Mouse (Mus musculus): ENCODE results near the gene Flt4. TPM values are rescaled to one million over a fixed set of nuclear protein-coding genes. Genes with fewer than 3 reads are reported as not detected.

Flt4 gene
- polyA plus RNA-seq, 1 experiment from 2014 or later: 10.6 TPM

GRCm38 (mm10) chr11:49645677-49646076 lies 36.6 kb downstream of the Flt4 start:
- ATAC-seq (no peak), DNase-seq (ENCODE audit: low read depth, low spot score) (no peak)
- H3K27me3 ChIP-seq: no peaks in the 10 kb centered on the region
- in situ Hi-C loops (cut with MboI; ENCODE audit: low pct_unique_long_range_greater_than_20kb): no loop called here
- no peak for TF ChIP-seq CTCF (IDR thresholded peaks at IDR 0.05)
- CTCF ChIA-PET: no interaction called here
- POLR2A ChIA-PET: no interaction called here

- in situ Hi-C loops (cut with MboI; ENCODE audit: low pct_unique_long_range_greater_than_20kb): no loop called here
- DNase-seq (ENCODE audit: low read depth, low spot score): no peak
- ChIA-PET CTCF (interaction anchor here (4.3 kb wide), 1 partner anchor 16 kb away, joined by 41 read pairs; the partner anchor contains the start of gene Scgb3a1), POLR2A (no interaction called here)
- no peaks in the 10 kb centered on the region for H3K27me3 ChIP-seq
- peak; percentile 37 for ATAC-seq
- TF ChIP-seq CTCF (IDR thresholded peaks at IDR 0.05): peak; percentile 65
These were observed 41.3 kb downstream of the Flt4 start for GRCm38 (mm10) chr11:49650113-49650993.

DNA sequence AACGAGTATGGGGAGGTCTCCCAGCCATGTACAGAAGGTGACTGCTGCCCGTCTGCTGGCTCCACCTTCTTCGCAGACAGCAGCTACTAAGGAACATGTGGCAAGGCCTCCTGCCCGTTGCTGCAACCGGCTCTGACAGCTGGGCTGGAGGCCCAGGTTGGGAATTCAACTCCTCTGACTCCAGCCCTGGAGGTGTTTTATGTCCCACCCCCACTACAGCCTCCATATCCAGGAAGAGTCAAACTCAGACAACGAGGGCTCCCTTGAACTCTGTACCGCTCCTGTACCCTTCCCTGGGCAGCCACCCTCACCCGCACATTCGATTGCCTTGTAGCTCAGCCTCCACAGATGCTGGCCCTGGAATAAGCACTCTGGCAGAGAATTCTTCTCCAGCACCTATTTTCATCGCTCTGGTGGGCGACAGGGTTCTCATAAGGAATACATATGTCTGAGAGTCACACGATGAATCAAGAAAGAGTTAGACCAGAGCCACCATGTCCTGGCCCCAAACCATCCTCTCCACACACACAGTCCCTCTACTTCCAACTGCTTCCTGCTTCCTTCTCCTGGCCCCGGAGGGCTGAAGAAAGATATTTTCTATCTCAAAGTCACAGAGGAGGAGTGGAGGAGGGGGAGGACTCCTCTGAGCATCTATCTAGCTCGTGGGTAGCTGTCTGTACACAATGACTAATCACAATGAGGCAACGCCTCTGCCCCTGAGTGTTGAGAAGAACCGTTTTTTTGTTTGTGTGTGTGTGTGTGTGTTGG lies 42.1 kb downstream of the Flt4 start:
- no peak for TF ChIP-seq CTCF (IDR thresholded peaks at IDR 0.05)
- in situ Hi-C loops (cut with MboI; ENCODE audit: low pct_unique_long_range_greater_than_20kb): no loop called here
- no peaks in the 10 kb centered on the region for H3K27me3 ChIP-seq
- POLR2A ChIA-PET: interaction anchor here (0.9 kb wide), 1 partner anchor 15 kb away, joined by 3 read pairs; no protein-coding TSS in a partner anchor
- DNase-seq (ENCODE audit: low read depth, low spot score) (no peak), ATAC-seq (no peak)
- CTCF ChIA-PET: interaction anchor here (1.1 to 4.3 kb wide), 5 partner anchors 10 to 30 kb away, joined by 5 to 41 read pairs (median 8); partner anchors contain the start of gene Scgb3a1

DNA sequence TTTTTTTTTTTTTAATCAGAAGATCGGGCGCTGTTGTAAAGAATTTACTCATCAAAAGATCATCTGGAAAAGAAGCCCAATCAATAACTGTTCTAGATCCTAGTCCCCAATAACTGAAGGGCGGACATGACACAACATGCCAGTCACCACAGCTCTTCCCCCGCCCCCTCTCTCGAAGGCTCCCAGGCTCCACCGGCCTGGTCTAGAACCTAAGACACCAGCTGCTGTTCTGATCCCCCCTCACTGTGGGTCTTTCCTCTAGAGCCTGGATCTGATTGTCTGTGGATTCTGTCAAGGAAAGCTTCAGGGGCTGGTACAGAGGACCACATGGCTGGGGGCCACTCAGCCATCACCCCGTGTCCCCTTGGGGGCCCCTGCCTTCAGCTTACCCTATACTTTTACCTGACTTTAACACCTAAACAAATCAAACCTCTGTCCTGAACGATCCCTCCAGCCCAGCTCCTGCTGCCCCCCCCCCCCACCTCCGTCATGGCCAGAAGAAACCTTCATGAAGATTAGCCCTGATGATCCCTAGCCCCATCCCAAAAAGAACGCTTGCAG lies 42.8 kb downstream of the Flt4 start:
- no peak for ATAC-seq
- no peaks in the 10 kb centered on the region for H3K27me3 ChIP-seq
- POLR2A ChIA-PET: interaction anchor here (0.6 to 0.9 kb wide), 2 partner anchors 15 to 125 kb away, joined by 3 read pairs; no protein-coding TSS in a partner anchor
- CTCF ChIA-PET: interaction anchor here (0.5 to 4.3 kb wide), 9 partner anchors 9 to 305 kb away, joined by 3 to 41 read pairs (median 7); partner anchors contain the start of gene Scgb3a1
- no peak for DNase-seq (ENCODE audit: low read depth, low spot score)
- in situ Hi-C loops (cut with MboI; ENCODE audit: low pct_unique_long_range_greater_than_20kb): no loop called here
- no peak for TF ChIP-seq CTCF (IDR thresholded peaks at IDR 0.05)

DNA sequence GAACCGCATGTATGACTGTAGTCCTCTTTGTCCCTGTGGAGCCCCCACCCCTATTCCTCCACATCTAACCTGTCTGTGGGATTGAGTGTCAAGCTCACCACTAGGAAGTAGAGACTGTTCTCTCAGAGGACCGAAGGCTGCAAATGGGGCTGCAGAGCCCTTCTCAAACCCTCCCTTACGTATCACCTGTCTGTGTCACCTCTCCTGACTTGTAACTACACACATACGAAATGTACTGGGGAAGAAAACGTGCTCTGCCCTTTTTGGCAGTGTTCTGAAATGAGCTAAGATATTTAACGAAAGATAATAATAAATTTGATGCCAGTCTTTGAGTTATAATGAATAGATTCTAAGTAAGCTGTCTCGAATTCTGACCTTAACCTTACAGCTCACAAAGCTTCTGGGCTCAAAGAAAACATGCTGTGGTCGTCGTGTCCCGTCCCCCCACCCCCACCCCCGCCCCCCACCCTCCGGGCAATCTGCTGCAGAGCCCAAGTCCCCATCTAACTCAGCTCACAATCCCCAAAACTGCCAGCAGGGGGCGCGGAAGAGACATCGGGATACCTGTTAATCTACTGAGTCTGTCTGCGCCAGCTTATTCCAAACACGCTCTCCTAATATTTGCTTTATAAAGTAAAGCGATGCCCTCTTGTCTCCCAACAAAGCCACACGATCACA lies 43.5 kb downstream of the Flt4 start:
- H3K27me3 ChIP-seq: no peaks in the 10 kb centered on the region
- ChIA-PET POLR2A (interaction anchor here (0.6 to 0.9 kb wide), 2 partner anchors 12 to 125 kb away, joined by 3 read pairs; no protein-coding TSS in a partner anchor), CTCF (interaction anchor here (0.5 to 4.3 kb wide), 14 partner anchors 8 to 304 kb away, joined by 3 to 41 read pairs (median 4); partner anchors contain the start of gene Scgb3a1)
- DNase-seq (ENCODE audit: low read depth, low spot score): no peak
- in situ Hi-C loops (cut with MboI; ENCODE audit: low pct_unique_long_range_greater_than_20kb): no loop called here
- no peak for ATAC-seq
- TF ChIP-seq CTCF (IDR thresholded peaks at IDR 0.05): peak; percentile 70

- no peak for DNase-seq (ENCODE audit: low read depth, low spot score)
- ChIA-PET POLR2A (interaction anchor here (0.9 kb wide), 1 partner anchor 12 kb away, joined by 3 read pairs; no protein-coding TSS in a partner anchor), CTCF (interaction anchor here (0.8 to 4.3 kb wide), 12 partner anchors 13 to 303 kb away, joined by 3 to 41 read pairs (median 4); partner anchors contain the start of gene Scgb3a1)
- no peaks in the 10 kb centered on the region for H3K27me3 ChIP-seq
- in situ Hi-C loops (cut with MboI; ENCODE audit: low pct_unique_long_range_greater_than_20kb): no loop called here
- TF ChIP-seq CTCF (IDR thresholded peaks at IDR 0.05): no peak
- ATAC-seq: no peak
These were observed 44.0 kb downstream of the Flt4 start for GRCm38 (mm10) chr11:49653079-49653408.

DNA sequence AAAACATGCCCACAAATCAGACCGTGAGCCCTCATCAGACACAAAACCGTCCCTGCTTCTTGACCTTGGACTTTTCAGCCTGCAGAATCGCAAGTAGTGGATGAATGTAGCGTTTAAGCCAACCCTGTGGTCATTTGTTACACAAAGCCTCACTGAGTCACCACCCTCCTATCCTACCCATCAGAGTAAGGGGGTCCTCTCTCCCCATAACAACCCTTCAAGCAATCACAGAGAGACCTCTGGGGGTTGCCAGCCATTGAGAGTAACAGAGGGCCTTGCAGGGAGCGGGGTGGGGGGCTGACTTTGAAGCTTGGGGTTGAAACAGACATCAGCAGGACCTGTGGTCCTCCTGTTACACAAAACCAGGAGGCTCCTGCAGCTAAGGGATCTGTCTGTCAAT lies 45.6 kb downstream of the Flt4 start:
- ChIA-PET POLR2A (no interaction called here), CTCF (no interaction called here)
- ATAC-seq (no peak), DNase-seq (ENCODE audit: low read depth, low spot score) (no peak)
- TF ChIP-seq CTCF (IDR thresholded peaks at IDR 0.05): no peak
- no peaks in the 10 kb centered on the region for H3K27me3 ChIP-seq
- in situ Hi-C loops (cut with MboI; ENCODE audit: low pct_unique_long_range_greater_than_20kb): loop anchor here (5.0 kb wide), 1 partner anchor 213 kb away; no protein-coding TSS in a partner anchor

GRCm38 (mm10) chr11:49655501-49655900 lies 46.4 kb downstream of the Flt4 start:
- POLR2A ChIA-PET: no interaction called here
- ATAC-seq: no peak
- H3K27me3 ChIP-seq: no peaks in the 10 kb centered on the region
- no peak for TF ChIP-seq CTCF (IDR thresholded peaks at IDR 0.05)
- DNase-seq (ENCODE audit: low read depth, low spot score): no peak
- CTCF ChIA-PET: interaction anchor here (1.6 kb wide), 1 partner anchor 8 kb away, joined by 4 read pairs; no protein-coding TSS in a partner anchor
- in situ Hi-C loops (cut with MboI; ENCODE audit: low pct_unique_long_range_greater_than_20kb): loop anchor here (5.0 kb wide), 1 partner anchor 212 kb away; no protein-coding TSS in a partner anchor

- in situ Hi-C loops (cut with MboI; ENCODE audit: low pct_unique_long_range_greater_than_20kb): loop anchor here (5.0 kb wide), 1 partner anchor 209 kb away; no protein-coding TSS in a partner anchor
- DNase-seq (ENCODE audit: low read depth, low spot score) (no peak), ATAC-seq (no peak)
- ChIA-PET CTCF (no interaction called here), POLR2A (interaction anchor here (0.9 kb wide), 1 partner anchor 14 kb away, joined by 3 read pairs; no protein-coding TSS in a partner anchor)
- TF ChIP-seq CTCF (IDR thresholded peaks at IDR 0.05): no peak
- no peaks in the 10 kb centered on the region for H3K27me3 ChIP-seq
These were observed 49.0 kb downstream of the Flt4 start for GRCm38 (mm10) chr11:49658065-49658464.

Measured in Patski (cell line).